Mouse (Mus musculus): ENCODE data around the gene Rasgef1b.

Gene Rasgef1b

DNA sequence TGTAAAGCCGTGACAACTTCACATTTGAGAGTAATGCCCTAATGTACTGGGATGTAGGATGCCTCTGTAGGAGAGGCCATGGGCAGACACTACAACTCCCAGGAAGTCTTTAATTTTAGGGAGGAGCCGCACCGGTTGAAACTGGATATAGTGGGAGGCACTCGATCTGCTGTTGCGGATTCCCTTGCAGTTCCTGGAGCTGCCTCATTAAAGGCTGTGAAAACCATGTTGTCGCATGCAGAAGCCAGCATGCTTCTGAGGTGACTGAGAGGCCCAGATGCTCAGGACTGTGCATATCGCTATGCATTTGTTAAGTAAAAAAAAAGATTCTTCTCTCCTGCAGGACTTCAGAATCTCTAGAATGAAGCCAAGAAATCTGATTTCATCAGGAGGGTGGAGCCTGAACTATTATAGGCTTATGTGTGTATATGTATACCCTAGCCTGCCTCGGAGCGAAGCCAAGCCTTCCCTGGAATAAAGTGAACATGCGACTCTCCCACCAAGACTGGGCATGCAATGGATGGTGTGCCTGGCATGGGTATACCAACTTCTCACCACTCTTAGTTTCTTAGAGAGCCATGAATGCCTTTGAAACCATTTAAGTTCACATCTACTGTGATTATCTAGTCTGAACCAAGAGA is 130.3 kb downstream of the Rasgef1b start:
- DNase-seq = no peak

DNA sequence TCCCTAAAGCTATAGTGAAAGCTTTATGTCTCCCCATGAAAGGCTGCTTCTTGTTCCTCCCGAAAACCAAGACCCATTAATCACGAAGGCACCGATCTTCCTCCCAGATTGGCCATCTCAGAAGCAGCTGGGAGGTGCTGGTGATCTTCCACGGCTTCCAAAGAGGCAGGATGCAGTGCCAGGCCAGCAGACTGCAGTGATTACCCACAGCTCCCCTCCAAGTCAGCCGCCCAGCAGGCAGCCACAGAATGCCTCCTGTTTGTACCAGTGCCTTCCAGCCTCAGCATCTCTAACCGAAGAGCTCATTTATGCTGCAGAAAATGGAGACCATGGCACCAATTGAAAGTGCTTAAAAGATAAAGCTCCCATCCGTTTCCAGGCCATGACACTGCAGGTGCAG is 131.2 kb downstream of the Rasgef1b start:
- no peak for DNase-seq

DNA sequence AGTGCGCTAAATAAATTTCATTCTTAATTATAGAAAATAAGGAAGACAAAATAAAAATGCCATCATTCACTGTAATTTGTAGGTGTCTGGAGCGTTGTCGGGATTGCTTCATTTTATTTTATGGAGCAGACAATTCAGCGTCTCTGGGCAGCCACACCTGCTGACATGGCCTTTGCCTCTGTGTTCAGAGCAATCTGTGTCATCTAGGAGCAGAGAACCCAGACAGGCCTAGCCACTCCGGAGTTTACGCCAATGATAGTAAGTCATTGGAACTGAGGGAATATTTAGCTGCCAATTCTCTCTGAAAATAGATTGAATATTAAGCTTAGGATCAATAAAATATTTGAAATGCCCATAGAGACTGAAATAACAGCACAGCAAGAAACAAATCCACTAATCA is 137.5 kb downstream of the Rasgef1b start:
- DNase-seq = no peak

DNA sequence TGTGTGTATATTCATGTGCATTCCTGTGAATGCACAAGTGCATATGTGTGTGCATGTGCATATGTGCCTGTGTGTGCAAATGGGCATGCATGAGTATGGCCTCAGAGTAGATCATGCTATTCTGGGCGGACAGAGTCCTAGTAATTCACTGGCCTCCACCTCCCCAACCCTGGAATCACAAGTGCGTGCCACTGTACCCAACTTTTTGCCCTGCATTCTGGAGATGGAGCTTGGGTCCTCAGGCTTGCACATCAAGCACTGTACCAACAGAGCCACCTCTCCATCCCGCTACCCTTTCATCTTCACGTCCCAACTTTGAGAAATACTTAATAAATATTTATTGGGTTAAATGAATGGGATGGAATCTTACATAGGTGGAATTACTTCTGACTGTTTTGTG is 138.3 kb downstream of the Rasgef1b start:
- no peak for DNase-seq

GRCm38 (mm10) chr5:99587994-99588393 is 140.9 kb downstream of the Rasgef1b start:
- peak; percentile 30 for DNase-seq

- no peak for DNase-seq
Measured at GRCm38 (mm10) chr5:99587589-99587988, 141.3 kb downstream of the Rasgef1b start.

GRCm38 (mm10) chr5:99586287-99586686 is 142.6 kb downstream of the Rasgef1b start:
- DNase-seq = no peak

DNA sequence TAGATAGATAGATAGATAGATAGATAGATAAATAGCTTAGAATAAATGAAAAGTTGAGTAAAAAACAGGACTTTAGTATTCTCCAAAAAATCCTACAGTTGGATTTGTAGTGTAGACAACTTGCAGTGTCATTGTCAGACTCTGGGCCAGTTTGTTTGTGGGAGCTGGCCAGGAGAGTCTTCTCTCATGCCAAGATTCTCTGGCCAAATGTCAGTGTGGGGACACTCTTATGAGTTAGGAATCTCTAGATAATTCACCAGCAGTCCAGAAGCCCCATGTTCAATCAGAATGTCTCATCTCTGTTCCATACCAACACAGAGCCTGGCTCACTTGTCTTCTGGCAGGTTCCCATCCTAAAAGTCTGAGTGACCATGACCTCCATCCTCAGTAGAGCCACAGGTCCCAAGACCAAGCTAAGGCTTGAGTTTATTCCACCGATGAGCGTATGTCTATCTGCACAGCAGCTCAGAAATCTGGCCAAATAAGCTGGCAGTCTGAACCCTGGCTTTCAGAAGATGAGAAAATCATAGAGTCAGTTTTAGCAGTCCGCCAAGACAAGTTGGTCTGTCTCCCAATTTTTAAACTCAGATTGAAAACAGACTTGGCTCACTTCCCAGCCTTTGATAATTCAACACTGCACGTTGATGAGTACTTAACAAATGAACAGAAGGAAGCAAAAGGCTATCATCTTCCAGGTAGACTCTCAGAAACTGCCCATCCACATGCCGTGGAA is 143.5 kb downstream of the Rasgef1b start:
- DNase-seq = no peak

DNA sequence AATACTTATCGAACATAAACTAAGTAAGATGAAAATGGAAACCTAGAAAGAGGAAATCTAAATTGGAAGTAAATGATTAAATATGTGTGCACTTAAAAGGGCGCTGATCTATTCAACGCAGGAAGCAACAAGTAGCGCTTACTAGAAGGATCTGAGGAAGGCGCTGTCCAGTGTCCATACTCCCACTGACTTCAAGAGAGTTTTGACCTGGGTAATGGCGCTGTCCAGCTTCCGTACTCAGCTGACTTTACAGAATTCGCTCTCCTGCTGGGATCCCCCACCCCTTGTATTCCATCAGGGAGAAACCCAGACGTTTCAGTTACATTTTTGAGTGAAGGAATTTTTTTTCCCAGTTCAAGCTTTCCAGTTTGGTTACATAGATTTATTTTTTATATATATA is 144.6 kb downstream of the Rasgef1b start:
- no peak for DNase-seq

DNA sequence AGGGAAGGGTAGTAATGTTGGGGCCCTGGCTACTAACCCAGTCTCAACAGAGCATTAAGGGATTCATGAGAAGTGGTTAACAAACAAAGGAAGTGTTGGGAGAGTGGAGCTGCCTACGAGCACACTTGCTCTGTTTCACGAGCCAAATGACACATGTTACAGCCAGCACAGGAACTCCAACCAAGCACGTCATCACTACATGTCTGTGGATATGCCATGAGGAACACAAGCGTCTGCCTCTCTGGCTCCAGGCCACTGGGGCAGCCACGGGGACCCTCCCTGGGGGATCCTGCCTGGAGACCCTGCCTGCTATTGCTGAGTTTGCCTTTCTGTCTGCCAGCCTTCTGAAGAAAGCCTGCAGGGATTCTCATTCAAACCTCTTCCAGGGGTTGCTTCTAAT is 146.8 kb downstream of the Rasgef1b start:
- DNase-seq = no peak

DNA sequence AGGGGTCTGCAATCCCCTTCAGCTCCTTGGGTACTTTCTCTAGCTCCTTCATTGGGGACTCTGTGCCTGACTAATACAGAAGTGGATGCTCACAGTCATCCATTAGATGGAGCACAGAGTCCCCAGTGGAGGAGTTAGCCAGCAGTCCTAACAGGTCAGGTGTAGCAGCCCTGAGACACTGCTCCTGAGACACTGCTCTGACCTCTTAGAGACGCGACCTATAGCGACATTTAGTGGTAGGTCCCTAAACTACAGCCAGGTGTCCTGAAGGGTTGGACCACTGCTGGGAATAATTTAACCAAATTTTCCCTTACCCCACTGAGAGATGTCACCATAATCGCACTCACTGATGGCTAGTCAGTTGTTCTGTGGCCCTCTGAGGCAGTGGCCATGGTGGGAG is 150.2 kb downstream of the Rasgef1b start:
- DNase-seq = peak; percentile 14

- DNase-seq = no peak
Measured at GRCm38 (mm10) chr5:99575897-99576296, 153.0 kb downstream of the Rasgef1b start.

DNA sequence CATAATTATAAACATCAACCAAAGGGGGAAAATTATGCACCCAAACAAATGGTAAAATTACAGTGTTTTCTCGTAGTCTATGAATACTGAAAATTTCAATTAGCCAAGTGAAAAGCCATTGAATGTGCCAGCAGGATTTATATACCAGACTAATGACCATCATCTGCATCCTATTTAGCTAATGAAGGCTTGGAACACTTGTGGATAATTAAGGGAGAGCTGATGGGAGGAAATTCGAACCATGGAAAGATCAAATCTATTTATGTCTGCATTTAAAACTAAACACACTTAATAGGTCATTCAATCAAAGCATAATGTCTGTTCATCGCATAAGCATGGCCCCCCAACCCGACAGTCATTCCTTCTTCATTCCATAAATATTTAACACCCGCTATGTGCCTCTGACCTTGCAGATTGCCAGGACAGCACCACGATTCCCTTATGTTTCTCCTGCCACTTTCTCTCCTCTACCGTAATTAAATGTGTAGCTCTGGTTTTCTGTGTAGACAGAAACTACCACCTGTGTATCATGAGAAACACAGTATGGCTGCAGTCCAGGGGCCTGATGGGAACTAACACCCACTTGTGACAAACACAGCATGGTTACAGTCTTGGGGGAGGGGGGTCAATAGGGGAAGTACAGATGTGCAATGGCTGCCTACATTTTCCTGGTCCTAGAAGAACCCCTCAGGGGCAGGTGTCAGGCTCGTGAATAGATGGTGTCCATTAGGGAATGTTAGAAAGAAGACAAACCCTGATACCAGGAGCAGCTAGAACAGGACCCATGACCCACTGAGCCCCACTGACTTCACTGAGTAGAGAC is 164.2 kb downstream of the Rasgef1b start:
- DNase-seq = no peak

DNA sequence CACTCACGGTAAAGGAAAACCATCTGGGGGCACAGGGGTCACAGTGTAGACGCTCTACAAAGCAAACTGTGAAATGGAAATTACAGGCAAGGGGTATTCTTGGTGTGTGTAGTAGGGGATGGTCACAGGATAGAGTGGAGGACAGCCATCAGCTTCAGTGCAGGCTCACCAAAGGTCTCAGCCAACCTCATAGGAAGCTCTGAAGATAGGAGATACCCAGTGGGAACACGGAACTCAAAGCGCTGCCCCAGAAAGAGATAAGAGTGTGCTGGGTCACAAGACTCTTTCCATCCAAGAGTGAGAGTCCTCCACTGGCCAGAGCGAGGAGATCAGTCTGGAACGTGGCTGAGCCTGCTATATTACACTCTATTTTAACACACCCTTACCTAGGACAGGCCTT is 166.8 kb downstream of the Rasgef1b start:
- no peak for DNase-seq

DNA sequence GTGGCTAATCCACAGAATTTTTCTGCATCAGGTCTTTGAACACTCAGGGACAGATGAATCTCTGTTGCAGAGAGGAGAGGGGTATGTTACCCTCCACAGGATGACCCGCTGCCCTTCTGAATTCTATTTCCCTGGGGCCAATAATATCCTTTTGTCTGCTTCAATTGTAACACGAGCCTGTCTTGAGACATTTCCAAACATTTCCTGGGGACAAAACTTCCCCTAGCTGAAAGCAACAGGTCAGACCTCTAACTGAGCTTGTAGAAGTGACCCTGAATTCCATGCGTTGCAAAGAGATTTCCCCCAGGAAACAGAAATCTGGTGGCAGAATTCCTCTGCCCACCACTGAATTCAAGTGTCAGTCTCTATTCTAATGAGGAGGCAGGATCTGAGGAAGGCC is 169.1 kb downstream of the Rasgef1b start:
- no peak for DNase-seq

DNA sequence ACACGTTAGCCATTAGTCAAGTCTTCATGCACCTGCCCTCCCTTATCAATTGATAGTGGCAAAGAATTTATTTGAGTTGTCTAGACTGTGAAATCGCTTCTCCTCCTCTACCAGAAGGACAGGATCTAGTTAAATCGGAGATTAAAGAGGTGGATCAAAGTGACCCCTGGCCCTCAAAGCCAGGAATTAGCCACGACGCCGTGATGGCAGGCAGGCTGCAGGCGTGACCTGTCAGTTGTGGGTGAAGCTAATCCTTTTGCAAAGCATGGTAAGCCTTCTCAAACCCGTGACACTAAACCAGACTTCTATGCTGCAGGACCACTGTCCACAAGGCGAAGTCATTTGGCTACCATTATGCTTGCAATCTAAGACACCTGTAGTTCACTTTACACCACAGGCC is 170.6 kb downstream of the Rasgef1b start:
- no peak for DNase-seq

DNA sequence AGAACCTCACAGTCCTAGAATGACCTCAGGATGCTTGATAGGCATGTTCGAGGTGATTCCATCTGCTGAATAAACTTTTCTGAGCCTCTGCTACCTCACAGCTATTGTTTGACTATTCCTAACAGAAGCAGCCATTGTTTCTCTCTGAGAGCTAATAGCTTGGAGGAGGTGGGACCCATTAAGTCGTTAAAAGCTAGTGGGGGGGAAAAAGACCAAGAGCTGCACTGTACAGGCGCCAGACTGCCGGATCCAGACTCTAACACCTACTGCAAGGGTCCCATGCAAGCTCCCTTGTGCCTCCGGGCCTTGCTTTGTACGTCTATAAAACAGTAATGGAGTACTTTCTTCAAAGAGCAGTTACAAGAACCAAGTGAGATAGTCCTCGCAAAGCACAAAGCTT is 176.2 kb downstream of the Rasgef1b start:
- DNase-seq = no peak

GRCm38 (mm10) chr5:99544664-99545494 is 184.0 kb downstream of the Rasgef1b start:
- no peak for DNase-seq

DNA sequence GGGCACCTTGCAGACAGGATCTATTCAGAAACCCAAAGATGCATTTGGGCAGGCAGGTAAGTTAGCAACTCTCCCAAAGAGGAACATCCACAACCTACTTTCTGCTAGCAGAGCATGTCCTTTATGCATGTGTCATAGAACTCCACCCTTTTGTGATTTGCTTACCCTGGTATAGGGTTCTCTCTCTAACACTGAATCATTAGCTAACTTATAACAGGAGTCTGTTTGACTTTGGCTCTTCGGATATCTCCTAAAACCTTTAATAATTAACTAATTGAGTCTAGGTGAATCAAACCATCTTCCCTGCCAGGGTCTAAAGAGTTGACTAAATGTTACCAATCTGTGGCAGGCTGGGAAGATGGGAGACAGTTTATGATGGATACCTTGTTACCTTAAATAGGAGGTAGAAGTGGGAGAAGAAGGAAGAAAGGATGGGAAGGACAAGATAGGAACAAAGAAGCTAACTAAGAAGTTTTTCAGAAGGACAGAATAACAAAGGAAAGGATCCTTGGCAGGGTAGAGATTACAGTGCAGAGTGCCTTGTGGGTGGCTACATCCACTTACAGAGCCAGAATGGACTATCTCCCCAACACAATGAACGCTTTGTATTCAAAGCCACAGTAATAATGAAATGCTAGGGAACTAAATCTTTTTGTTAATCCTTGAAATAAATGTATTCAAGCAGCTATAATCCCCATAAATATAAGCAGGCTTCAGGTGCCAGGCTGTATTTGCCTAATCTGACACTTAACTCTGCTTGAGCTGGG is 186.7 kb downstream of the Rasgef1b start:
- no peak for DNase-seq

DNA sequence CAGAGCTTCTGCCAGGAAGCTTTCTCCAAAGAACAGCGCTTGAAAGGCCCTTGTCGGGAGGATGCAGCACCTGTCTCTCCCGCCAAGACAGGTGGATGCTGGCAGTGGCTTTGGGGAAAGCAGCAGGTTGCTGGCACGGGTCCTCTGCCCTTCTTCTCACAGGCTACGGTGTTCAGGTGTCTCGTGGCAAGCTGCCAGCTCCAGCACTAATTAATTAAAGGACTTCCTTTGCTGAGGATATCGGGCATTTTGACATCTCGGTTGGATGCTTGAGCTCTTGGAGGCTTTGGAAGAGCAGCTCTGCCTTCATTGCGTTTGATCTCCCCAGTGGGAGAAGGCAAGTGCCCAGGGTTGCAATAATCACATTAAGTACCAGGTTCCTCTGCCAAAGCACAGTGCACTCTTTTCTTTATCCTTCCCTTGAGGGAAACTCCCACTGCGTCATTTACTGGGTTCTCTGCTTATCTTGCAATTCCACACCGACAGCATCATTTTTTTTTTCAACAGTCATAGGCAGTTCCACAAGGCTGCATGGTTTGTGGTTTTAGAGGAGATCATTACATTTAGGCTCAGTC is 187.5 kb downstream of the Rasgef1b start:
- DNase-seq = no peak

DNA sequence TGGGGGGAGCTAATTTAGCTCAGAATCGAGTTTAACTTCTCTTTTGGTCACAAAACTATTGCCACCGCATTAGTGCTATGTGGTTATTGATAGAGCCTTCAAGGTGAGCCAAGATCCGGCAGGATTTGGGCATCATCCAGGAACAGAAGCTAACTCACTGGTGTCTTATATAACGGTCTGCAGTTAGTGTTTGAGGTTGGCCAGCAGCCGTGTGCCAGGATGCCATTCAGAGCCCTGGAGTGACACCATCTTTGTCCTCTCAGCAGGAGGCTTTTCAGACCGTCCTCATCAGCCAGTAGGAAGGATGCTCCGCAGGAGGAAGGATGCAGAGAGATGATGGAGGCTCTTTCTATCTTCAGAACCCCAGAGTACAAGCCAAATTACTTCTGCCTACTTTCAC is 195.4 kb downstream of the Rasgef1b start:
- DNase-seq = no peak

GRCm38 (mm10) chr5:99526797-99527201 is 202.1 kb downstream of the Rasgef1b start:
- DNase-seq = no peak
